Mouse (Mus musculus) ES-Bruce4 (cell line): ENCODE measurements around the gene Calhm2.

Source experiments
- CTCF ChIP-seq: IDR thresholded peaks from one replicate; pipeline ENCODE4 v1.8.1; 2011; ENCODE audit warnings: low read depth, low read length
- POLR2A ChIP-seq: IDR thresholded peaks from one replicate; pipeline ENCODE4 v1.8.1; 2011; ENCODE audit warnings: low read length; ENCODE audit not compliant: insufficient read depth

- TF ChIP-seq CTCF = no peak
- TF ChIP-seq POLR2A = no peak
Observed at GRCm38 (mm10) chr19:47142438-47142837, 4.3 kb upstream of the Calhm2 start.
